Mouse (Mus musculus): ENCODE results near the gene Clcnkb. TPM values are rescaled to one million over a fixed set of nuclear protein-coding genes. Genes with fewer than 3 reads are reported as not detected.

Gene Clcnkb
- total and polyA plus RNA-seq, 3 experiments: 0.08 to 0.51 (median 0.24) TPM

DNA sequence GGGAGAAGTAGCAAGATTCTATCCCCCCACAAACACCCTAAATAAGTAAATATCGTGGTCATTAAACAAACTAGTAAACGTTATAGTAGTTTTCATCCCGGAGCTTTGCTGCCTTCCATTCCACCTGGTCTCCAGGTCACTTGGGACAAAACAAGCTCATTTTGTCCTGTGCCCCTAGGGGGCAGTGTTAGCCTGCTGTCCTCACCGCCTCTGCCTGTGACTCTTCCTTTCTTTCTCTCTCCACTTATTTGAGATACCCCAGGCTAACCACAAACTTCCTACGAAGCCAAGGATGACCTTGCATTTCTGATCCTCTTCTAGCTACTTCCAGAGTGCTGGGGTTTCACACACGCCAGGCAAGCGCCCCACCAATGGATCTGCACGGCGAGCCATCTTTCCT is 15.2 kb upstream of the Clcnkb start:
- Histone ChIP-seq H3K4me2 (ENCODE audit: insufficient read depth, low read depth, poor library complexity, severe bottlenecking) (no peak overlapping the region), H3K4me1 (ENCODE audit: control insufficient read depth in 1 of 2, insufficient read depth in 2 of 2) (peaks cover 3 to 15% of the 10 kb centered on the region in 2 experiments; a peak in 3 of 4 replicates), H3K4me3 (replicated peaks in 1 of 3; ENCODE audit: low read depth in 2 of 3, low read length in 2 of 3, poor library complexity in 1 of 3) (no peak overlapping the region), H3K79me2 (replicated peaks; ENCODE audit: control insufficient read depth, extremely low read depth, insufficient read depth, poor library complexity, severe bottlenecking) (no peaks in the 10 kb centered on the region), H3K36me3 (replicated peaks in 1 of 2; ENCODE audit: control insufficient read depth in 1 of 2, insufficient read depth in 1 of 2, low read length in 1 of 2) (no peaks in the 10 kb centered on the region), H3K9me3 (replicated peaks; ENCODE audit: low read length) (no peaks in the 10 kb centered on the region), H3K27me3 (replicated peaks) (peaks cover 1% of the 10 kb centered on the region), H3K9ac (ENCODE audit: insufficient read depth, low read depth) (no peak overlapping the region), H3K27ac (ENCODE audit: insufficient read depth, low read depth) (no peak overlapping the region)
- in situ Hi-C loops (cut with MboI; ENCODE audit: low pct_ligation_motif_present, low pct_unique_long_range_greater_than_20kb, low sequenced_read_pairs) (no loop called here), dilution Hi-C loops (cut with MboI; ENCODE audit: extremely low pct_ligation_motif_present, extremely low pct_unique_long_range_greater_than_20kb, low sequenced_read_pairs) (no loop called here)
- TF ChIP-seq NELFE (IDR thresholded peaks at IDR 0.05; ENCODE audit: low read depth, low read length): peak; percentile 25; the same call in 1 of the 2 replicates
- 0 out of 2 replicates have a peak, but pooled peaks have one; percentile 22 for TF ChIP-seq IRF4 (IDR thresholded peaks at IDR 0.05; ENCODE audit: low read depth, low read length)
- peak; percentile 83 for TF ChIP-seq SMC3 (IDR thresholded peaks at IDR 0.05; ENCODE audit: low read depth, low read length)
- TF ChIP-seq RAD21 (IDR thresholded peaks at IDR 0.05; ENCODE audit: low read depth, low read length): peak; percentile 94
- no peak for TF ChIP-seq MAFK (IDR thresholded peaks at IDR 0.05; ENCODE audit: insufficient replicate concordance, low read length)
- peak; percentile 92 to 94 for TF ChIP-seq CTCF (conservative IDR thresholded peaks at IDR 0.05 in 1 of 2, IDR thresholded peaks at IDR 0.05 in 1 of 2; ENCODE audit: low read depth in 2 of 2, low read length in 2 of 2)
- TF ChIP-seq UBTF (IDR thresholded peaks at IDR 0.05; ENCODE audit: low read depth, low read length): no peak
- peak; percentile 30; the same call in 1 of the 2 replicates for TF ChIP-seq TCF12 (IDR thresholded peaks at IDR 0.05; ENCODE audit: low read depth, low read length)
- peak; percentile 31 for TF ChIP-seq ZC3H11A (IDR thresholded peaks at IDR 0.05; ENCODE audit: low read depth, low read length)
- no peak for TF ChIP-seq ZMIZ1 (IDR thresholded peaks at IDR 0.05; ENCODE audit: low read depth, low read length)
- peak; percentile 62 for DNase-seq (ENCODE audit: extremely low read depth)

DNA sequence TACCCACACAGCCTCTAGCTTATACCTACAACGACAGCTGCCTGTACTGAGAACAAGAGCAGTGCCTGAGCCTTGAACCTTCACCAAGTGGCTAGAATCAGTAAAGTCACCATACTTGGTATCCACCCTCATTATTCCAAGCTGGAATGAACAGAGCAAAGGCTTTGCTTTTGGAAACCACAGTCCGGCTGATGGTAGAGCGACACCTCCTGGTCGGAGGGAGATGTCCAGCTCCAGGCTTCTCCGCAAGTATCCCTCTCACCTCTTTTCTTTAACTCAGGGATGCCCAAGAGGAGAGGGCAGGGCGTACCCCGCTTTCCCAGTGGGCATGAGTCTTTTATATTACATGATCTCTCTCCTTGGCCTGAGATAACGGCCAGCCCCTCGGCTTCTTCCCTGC is 14.0 kb upstream of the Clcnkb start:
- H3K36me3 ChIP-seq (replicated peaks in 1 of 2; ENCODE audit: control insufficient read depth in 1 of 2, insufficient read depth in 1 of 2, low read length in 1 of 2): no peaks in the 10 kb centered on the region
- H3K4me3 ChIP-seq (replicated peaks in 1 of 3; ENCODE audit: low read depth in 2 of 3, low read length in 2 of 3, poor library complexity in 1 of 3): no peak overlapping the region
- DNase-seq (ENCODE audit: extremely low read depth): no peak
- no peaks in the 10 kb centered on the region for H3K79me2 ChIP-seq (replicated peaks; ENCODE audit: control insufficient read depth, extremely low read depth, insufficient read depth, poor library complexity, severe bottlenecking)
- H3K4me2 ChIP-seq (ENCODE audit: insufficient read depth, low read depth, poor library complexity, severe bottlenecking): no peak overlapping the region
- H3K9me3 ChIP-seq (replicated peaks; ENCODE audit: low read length): no peaks in the 10 kb centered on the region
- H3K27me3 ChIP-seq (replicated peaks): peaks cover 1% of the 10 kb centered on the region
- H3K9ac ChIP-seq (ENCODE audit: insufficient read depth, low read depth): no peak overlapping the region
- TF ChIP-seq CTCF (conservative IDR thresholded peaks at IDR 0.05 in 1 of 2, IDR thresholded peaks at IDR 0.05 in 1 of 2; ENCODE audit: low read depth in 2 of 2, low read length in 2 of 2): peak; percentile 31 to 72; a peak in 3 of 4 replicates
- no peak for TF ChIP-seq MXI1 (IDR thresholded peaks at IDR 0.05; ENCODE audit: low read depth, low read length)
- no peak for TF ChIP-seq NELFE (IDR thresholded peaks at IDR 0.05; ENCODE audit: low read depth, low read length)
- TF ChIP-seq ZC3H11A (IDR thresholded peaks at IDR 0.05; ENCODE audit: low read depth, low read length): peak; percentile 25
- no peak for TF ChIP-seq ETS1 (conservative IDR thresholded peaks at IDR 0.05; ENCODE audit: low read depth, low read length)
- peak; percentile 84 for TF ChIP-seq SMC3 (IDR thresholded peaks at IDR 0.05; ENCODE audit: low read depth, low read length)
- TF ChIP-seq MAX (IDR thresholded peaks at IDR 0.05; ENCODE audit: low read length): no peak
- peak; percentile 64 for TF ChIP-seq RAD21 (IDR thresholded peaks at IDR 0.05; ENCODE audit: low read depth, low read length)
- in situ Hi-C loops (cut with MboI; ENCODE audit: low pct_ligation_motif_present, low pct_unique_long_range_greater_than_20kb, low sequenced_read_pairs) (no loop called here), dilution Hi-C loops (cut with MboI; ENCODE audit: extremely low pct_ligation_motif_present, extremely low pct_unique_long_range_greater_than_20kb, low sequenced_read_pairs) (no loop called here)
- peaks cover 4 to 22% of the 10 kb centered on the region in 2 experiments; a peak in 3 of 4 replicates for H3K4me1 ChIP-seq (ENCODE audit: control insufficient read depth in 1 of 2, insufficient read depth in 2 of 2)
- H3K27ac ChIP-seq (ENCODE audit: insufficient read depth, low read depth): no peak overlapping the region

Data from CH12.LX (cell line).